Mouse (Mus musculus): Measurements from ENCODE around the gene 2610002M06Rik. TPM values are rescaled to one million over a fixed set of nuclear protein-coding genes. Genes with fewer than 3 reads are reported as not detected.

2610002M06Rik gene
- 0.36 and 0.85 TPM in 2 replicates for polyA plus RNA-seq (2012; rRNA removed)

GRCm38 (mm10) chrX:107816218-107816554, at the start of gene 2610002M06Rik:
TSS of gene 2610002M06Rik (minus strand) at chrX:107816334.
- H3K27me3 ChIP-seq (ENCODE audit: control insufficient read depth, insufficient read depth, low read length) = no peaks in the 10 kb centered on the region
- peak within 1 kb of the TSS; percentile 97 for H3K4me3 ChIP-seq (ENCODE audit: low read depth, low read length)
- H3K4me1 ChIP-seq (ENCODE audit: control insufficient read depth, insufficient read depth, insufficient read length, low read length) = no peaks in the 10 kb centered on the region
- no peaks in the 10 kb centered on the region for H3K36me3 ChIP-seq (ENCODE audit: control insufficient read depth, insufficient read depth, low read length)
- H3K27ac ChIP-seq (ENCODE audit: insufficient read depth, low read depth, low read length) = peak within 1 kb of the TSS; percentile 62
- TF ChIP-seq CTCF (IDR thresholded peaks at IDR 0.05; ENCODE audit: extremely low read depth, insufficient read length, insufficient replicate concordance, low read depth, low read length) (peak; percentile 46; the same call in 1 of the 2 replicates), POLR2A (IDR thresholded peaks at IDR 0.05; ENCODE audit: low read depth, low read length) (no peak)
- 18% methylated on average over 28 of the region's 28 CpGs for WGBS

DNA sequence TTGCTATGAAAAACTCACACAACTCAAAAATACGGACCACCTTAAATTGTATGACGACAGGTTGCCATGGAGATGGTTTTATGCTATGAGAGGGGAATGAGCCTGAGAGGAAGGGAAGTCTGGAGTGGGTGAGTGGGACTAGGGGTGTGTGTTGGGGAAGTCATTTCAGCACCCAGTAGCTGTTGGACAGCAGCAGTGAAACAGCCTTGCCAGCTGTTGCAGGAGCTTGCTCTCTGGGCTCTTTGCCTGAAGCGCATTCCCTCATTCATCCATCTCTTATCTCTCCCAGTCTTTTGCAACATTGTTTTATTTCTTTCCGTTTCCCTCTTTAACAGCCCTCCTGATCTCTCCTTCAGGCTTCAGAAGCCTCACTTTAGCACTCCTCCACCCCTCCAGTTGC, 42.0 kb upstream of the 2610002M06Rik start:
- 25% methylated on average over 4 of the region's 4 CpGs for WGBS
- TF ChIP-seq CTCF (IDR thresholded peaks at IDR 0.05; ENCODE audit: extremely low read depth, insufficient read length, insufficient replicate concordance, low read depth, low read length) (no peak), POLR2A (IDR thresholded peaks at IDR 0.05; ENCODE audit: low read depth, low read length) (no peak)
- no peak overlapping the region for H3K27ac ChIP-seq (ENCODE audit: insufficient read depth, low read depth, low read length)
- H3K4me1 ChIP-seq (ENCODE audit: control insufficient read depth, insufficient read depth, insufficient read length, low read length) = no peaks in the 10 kb centered on the region
- H3K4me3 ChIP-seq (ENCODE audit: low read depth, low read length) = no peak overlapping the region
- no peaks in the 10 kb centered on the region for H3K36me3 ChIP-seq (ENCODE audit: control insufficient read depth, insufficient read depth, low read length)
- no peaks in the 10 kb centered on the region for H3K27me3 ChIP-seq (ENCODE audit: control insufficient read depth, insufficient read depth, low read length)

DNA sequence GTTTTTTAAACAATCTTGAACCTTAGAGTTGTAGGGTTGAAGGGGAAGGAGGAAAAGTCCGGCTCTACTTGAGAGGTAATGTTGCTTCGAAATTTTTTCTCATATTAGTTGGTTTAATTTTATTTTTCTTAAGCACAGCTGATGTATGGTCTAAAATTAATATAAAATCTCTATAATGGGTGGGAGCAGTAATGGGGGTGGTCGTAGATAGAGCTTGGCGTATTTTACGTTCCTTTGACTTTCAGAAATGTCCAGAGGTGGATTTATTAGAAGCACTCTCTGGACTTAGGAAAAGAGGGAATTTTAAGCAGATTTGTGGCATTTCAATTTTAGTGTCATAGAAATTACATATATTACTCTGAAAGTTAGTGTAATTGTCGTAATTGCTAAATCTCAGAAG, 592 bp upstream of the 2610002M06Rik start:
- H3K36me3 ChIP-seq (ENCODE audit: control insufficient read depth, insufficient read depth, low read length) = no peaks in the 10 kb centered on the region
- H3K4me3 ChIP-seq (ENCODE audit: low read depth, low read length) = no peak overlapping the region
- no peak overlapping the region for H3K27ac ChIP-seq (ENCODE audit: insufficient read depth, low read depth, low read length)
- WGBS = 83% methylated on average over 6 of the region's 6 CpGs
- H3K4me1 ChIP-seq (ENCODE audit: control insufficient read depth, insufficient read depth, insufficient read length, low read length) = no peaks in the 10 kb centered on the region
- TF ChIP-seq POLR2A (IDR thresholded peaks at IDR 0.05; ENCODE audit: low read depth, low read length) = no peak
- no peak for TF ChIP-seq CTCF (IDR thresholded peaks at IDR 0.05; ENCODE audit: extremely low read depth, insufficient read length, insufficient replicate concordance, low read depth, low read length)
- H3K27me3 ChIP-seq (ENCODE audit: control insufficient read depth, insufficient read depth, low read length) = no peaks in the 10 kb centered on the region

DNA sequence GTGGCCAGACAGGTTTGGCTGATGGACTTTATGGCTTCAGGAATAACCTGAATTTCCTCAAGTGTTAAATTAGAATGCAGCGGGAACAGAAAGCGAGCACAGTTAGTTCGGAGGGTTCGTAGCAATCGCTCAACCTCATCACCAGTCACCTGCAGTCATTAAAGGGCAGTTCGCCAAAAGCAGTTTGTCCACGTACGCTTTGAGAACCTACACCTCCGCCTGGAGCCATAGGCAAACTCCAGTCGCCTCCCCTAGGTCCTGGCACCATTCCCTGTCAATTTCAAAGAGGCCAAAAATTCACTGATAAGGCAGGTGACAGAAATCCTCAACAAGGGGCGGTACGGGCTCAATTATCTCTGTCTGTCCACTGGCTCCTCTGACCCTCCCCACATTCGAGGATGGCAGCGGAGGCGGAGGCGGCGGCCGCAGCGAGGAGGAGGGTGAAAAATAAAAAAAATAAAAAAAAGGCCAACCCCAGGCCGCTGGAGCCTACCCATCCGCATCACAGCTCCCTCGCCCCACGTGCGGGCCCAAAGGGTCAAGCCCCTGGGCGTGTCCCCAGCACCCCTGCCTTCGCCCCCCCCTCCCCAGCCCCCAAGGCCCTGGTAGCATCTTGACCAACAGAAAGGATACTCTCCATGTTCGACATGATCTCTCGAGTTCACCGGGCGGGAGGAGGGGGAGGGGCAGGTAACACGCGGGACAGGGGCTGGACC, 474 bp downstream of the 2610002M06Rik start:
- Histone ChIP-seq H3K27me3 (ENCODE audit: control insufficient read depth, insufficient read depth, low read length) (no peaks in the 10 kb centered on the region), H3K27ac (ENCODE audit: insufficient read depth, low read depth, low read length) (peak overlapping the region; percentile 62), H3K4me3 (ENCODE audit: low read depth, low read length) (peak overlapping the region; percentile 97), H3K36me3 (ENCODE audit: control insufficient read depth, insufficient read depth, low read length) (no peaks in the 10 kb centered on the region), H3K4me1 (ENCODE audit: control insufficient read depth, insufficient read depth, insufficient read length, low read length) (no peaks in the 10 kb centered on the region)
- TF ChIP-seq CTCF (IDR thresholded peaks at IDR 0.05; ENCODE audit: extremely low read depth, insufficient read length, insufficient replicate concordance, low read depth, low read length) (no peak), POLR2A (IDR thresholded peaks at IDR 0.05; ENCODE audit: low read depth, low read length) (no peak)
- WGBS = 11% methylated on average over 32 of the region's 32 CpGs

DNA sequence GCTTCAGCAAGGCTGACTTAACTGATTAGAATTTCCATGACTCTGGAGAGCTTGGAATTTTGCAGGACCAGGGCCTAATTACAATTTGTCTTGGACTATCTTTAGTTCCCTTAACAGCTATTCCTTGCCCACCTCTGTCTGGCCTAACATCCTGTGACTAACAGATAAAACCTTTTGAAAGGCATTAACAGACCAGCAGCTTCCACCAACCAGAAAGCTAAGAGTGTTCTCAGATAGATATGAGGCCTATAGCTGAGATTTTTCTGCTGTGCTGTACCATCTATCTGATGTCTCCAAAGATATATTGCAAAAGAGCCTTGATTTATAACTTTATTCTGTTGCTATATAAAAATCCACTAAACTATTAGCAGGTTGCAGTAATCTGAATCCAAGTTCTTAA, 4.0 kb downstream of the 2610002M06Rik start:
- no peaks in the 10 kb centered on the region for H3K4me1 ChIP-seq (ENCODE audit: control insufficient read depth, insufficient read depth, insufficient read length, low read length)
- no peak overlapping the region for H3K4me3 ChIP-seq (ENCODE audit: low read depth, low read length)
- no peaks in the 10 kb centered on the region for H3K36me3 ChIP-seq (ENCODE audit: control insufficient read depth, insufficient read depth, low read length)
- H3K27ac ChIP-seq (ENCODE audit: insufficient read depth, low read depth, low read length) = no peak overlapping the region
- H3K27me3 ChIP-seq (ENCODE audit: control insufficient read depth, insufficient read depth, low read length) = no peaks in the 10 kb centered on the region
- TF ChIP-seq POLR2A (IDR thresholded peaks at IDR 0.05; ENCODE audit: low read depth, low read length) (no peak), CTCF (IDR thresholded peaks at IDR 0.05; ENCODE audit: extremely low read depth, insufficient read length, insufficient replicate concordance, low read depth, low read length) (no peak)

DNA sequence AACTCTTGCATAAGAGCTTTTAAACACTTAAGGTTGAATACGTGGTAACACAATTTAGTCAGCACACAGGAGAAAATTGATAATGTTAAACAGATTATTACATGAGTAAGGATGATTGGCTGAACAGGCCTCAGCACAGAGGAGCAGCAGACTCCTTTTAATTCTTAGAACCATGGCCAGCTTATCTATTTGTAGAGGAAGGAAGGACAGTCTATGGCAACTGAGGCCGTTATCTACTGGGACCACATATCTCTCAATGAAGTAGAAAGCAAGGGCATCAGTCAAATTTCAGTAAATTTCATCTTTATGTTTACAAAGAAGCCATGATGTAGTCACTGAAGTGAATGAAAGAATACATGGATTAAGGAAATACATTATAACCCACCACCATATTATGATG, 19.2 kb downstream of the 2610002M06Rik start:
- no peaks in the 10 kb centered on the region for H3K4me1 ChIP-seq (ENCODE audit: control insufficient read depth, insufficient read depth, insufficient read length, low read length)
- 95% methylated on average over 2 of the region's 2 CpGs for WGBS
- H3K36me3 ChIP-seq (ENCODE audit: control insufficient read depth, insufficient read depth, low read length) = 0 out of 2 replicates have a peak, but pooled peaks cover 1% of the 10 kb centered on the region
- H3K27me3 ChIP-seq (ENCODE audit: control insufficient read depth, insufficient read depth, low read length) = no peaks in the 10 kb centered on the region
- H3K27ac ChIP-seq (ENCODE audit: insufficient read depth, low read depth, low read length) = no peak overlapping the region
- no peak for TF ChIP-seq CTCF (IDR thresholded peaks at IDR 0.05; ENCODE audit: extremely low read depth, insufficient read length, insufficient replicate concordance, low read depth, low read length)
- TF ChIP-seq POLR2A (IDR thresholded peaks at IDR 0.05; ENCODE audit: low read depth, low read length) = no peak
- H3K4me3 ChIP-seq (ENCODE audit: low read depth, low read length) = no peak overlapping the region

DNA sequence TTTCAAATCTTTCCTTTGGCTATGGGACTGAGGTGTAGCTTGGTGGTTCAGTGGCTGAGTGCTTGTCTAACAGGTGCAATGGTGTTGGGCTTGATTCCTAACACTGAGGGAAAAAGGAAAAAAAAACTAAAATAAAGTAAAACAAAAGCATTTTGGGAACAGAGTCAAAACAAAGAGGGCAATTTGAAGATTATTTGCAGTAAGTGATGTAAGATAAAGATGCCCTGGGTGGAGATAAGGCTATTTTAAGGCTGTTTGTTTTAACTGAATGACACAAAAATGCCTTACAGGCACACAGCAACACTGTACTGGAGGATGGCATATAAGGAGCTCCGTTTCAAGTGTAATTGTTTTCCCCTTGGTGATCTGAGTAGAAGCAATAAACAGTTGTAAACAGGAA, 20.3 kb downstream of the 2610002M06Rik start:
- Histone ChIP-seq H3K4me3 (ENCODE audit: low read depth, low read length) (no peak overlapping the region), H3K27ac (ENCODE audit: insufficient read depth, low read depth, low read length) (no peak overlapping the region), H3K4me1 (ENCODE audit: control insufficient read depth, insufficient read depth, insufficient read length, low read length) (no peaks in the 10 kb centered on the region), H3K36me3 (ENCODE audit: control insufficient read depth, insufficient read depth, low read length) (0 out of 2 replicates have a peak, but pooled peaks cover 1% of the 10 kb centered on the region), H3K27me3 (ENCODE audit: control insufficient read depth, insufficient read depth, low read length) (no peaks in the 10 kb centered on the region)
- TF ChIP-seq CTCF (IDR thresholded peaks at IDR 0.05; ENCODE audit: extremely low read depth, insufficient read length, insufficient replicate concordance, low read depth, low read length) (no peak), POLR2A (IDR thresholded peaks at IDR 0.05; ENCODE audit: low read depth, low read length) (no peak)
- 55% methylated on average over 1 of the region's 1 CpGs for WGBS

All from small intestine, adult 2 months (tissue).